Mouse (Mus musculus): ENCODE measurements at regions not wholly inside any gene's neighbourhood (a gene's known extent, or its start where the extent isn't known, plus 50 kb on each side); places are given as distances from the start of the nearest gene placed in this dataset.

GRCm38 (mm10) chr13:37533851-37534250 lies 188.8 kb downstream of the Ly86 start:
- TF ChIP-seq EP300 (IDR thresholded peaks at IDR 0.05; ENCODE audit: low read depth) = no peak
- TF ChIP-seq CTCF (IDR thresholded peaks at IDR 0.05; ENCODE audit: low read depth) = no peak
